Mouse (Mus musculus) layer of hippocampus, adult 2 months (tissue): ENCODE results near the gene Ubald2. TPM values are rescaled to one million over a fixed set of nuclear protein-coding genes. Genes with fewer than 3 reads are reported as not detected.
"Not testable (repeated sequence)": the region's sequence is repeated elsewhere in the genome, so short reads cannot be mapped to it uniquely, and the experiment has no call there.

Experiments used
- DNase-seq, 2 experiments: peaks; one replicate each; pipeline ENCODE4 v3.0.0; 2022; ENCODE audit warnings: low spot score in 2 of 2
- H3K27ac ChIP-seq: fragments of 200-600 bp; 2 replicates; pipeline ENCODE4 v1.8.1; 2022
- H3K4me3 ChIP-seq: fragments of 200-600 bp; 2 replicates; pipeline ENCODE4 v1.8.1; 2022; ENCODE audit warnings: mild to moderate bottlenecking
- CTCF ChIP-seq: fragments of 200-600 bp; conservative IDR thresholded peaks from 2 replicates; pipeline ENCODE4 v1.8.1; 2022; ENCODE audit warnings: antibody characterized with exemption, mild to moderate bottlenecking, moderate library complexity
- total RNA-seq, 2 experiments: library from RNA; stranded (reverse); gene quantifications; 2 replicates each; pipeline ENCODE4 v1.2.3; 2021

Ubald2 gene
- total RNA-seq, 2 experiments from 2014 or later = 32.5 to 41.9 TPM

DNA sequence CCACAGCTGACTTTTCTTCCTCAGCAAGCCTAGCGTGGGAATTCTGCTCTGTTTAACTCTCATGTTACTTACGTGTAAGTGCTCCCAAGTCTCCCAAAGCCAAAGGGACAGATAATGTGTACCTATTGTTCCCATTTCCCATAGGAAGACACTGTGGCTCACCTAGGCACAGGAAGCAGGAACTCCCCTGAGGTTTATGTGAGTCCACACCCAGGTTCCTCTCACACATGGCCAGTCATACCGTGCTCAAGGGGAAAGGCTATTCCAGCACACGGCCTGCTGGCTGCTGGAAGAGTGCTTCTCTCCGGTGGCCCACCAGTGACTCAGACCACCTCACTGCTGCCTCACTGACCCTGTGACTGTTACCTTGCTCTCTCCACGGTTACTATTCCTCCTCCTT is 12.8 kb upstream of the Ubald2 start:
- DNase-seq = no peak
- no peak overlapping the region for H3K4me3 ChIP-seq
- TF ChIP-seq CTCF = no peak
- no peak overlapping the region for H3K27ac ChIP-seq

DNA sequence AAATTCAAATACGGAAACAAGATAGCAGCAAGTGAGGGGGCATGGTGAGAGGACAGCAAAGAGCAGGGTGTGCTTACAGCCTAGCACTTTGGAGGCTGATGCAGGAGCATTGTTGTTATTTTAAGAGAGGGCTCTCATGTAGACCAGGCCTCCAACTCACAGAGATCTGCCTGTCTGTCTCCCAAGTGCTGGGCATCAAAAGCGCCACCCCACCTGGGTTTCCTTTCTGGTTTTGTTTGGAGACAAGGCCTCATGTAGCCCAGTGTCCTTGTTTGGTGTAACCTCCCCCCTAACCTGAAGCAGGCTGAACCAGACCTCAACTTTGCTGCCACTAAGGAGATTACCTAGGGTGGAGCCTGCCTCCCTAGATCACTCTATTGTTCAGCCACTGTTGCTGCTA is 11.3 kb upstream of the Ubald2 start:
- Histone ChIP-seq H3K4me3 (no peak overlapping the region), H3K27ac (no peak overlapping the region)
- DNase-seq = no peak
- TF ChIP-seq CTCF = no peak

DNA sequence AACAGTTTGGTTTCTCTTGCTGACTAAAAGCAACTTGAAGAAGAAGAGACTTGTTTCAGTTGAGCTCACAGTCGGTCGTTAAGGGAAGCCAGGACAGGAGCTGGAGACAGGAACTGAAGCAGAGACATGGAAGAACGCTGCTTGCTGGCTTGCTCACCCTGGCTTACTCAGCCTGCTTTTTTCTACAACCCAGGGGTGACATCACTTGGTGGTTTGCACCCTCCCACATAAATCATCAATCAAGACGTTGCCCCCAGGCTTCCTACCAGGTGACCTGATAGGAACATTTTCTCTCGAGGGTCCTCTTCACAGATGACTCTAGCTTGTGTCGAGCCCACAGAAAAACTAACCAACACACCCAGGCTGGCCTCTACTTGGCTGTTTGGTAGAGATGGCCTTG is 10.7 kb upstream of the Ubald2 start:
- no peak overlapping the region for H3K27ac ChIP-seq
- no peak for TF ChIP-seq CTCF
- H3K4me3 ChIP-seq = no peak overlapping the region
- no peak for DNase-seq

DNA sequence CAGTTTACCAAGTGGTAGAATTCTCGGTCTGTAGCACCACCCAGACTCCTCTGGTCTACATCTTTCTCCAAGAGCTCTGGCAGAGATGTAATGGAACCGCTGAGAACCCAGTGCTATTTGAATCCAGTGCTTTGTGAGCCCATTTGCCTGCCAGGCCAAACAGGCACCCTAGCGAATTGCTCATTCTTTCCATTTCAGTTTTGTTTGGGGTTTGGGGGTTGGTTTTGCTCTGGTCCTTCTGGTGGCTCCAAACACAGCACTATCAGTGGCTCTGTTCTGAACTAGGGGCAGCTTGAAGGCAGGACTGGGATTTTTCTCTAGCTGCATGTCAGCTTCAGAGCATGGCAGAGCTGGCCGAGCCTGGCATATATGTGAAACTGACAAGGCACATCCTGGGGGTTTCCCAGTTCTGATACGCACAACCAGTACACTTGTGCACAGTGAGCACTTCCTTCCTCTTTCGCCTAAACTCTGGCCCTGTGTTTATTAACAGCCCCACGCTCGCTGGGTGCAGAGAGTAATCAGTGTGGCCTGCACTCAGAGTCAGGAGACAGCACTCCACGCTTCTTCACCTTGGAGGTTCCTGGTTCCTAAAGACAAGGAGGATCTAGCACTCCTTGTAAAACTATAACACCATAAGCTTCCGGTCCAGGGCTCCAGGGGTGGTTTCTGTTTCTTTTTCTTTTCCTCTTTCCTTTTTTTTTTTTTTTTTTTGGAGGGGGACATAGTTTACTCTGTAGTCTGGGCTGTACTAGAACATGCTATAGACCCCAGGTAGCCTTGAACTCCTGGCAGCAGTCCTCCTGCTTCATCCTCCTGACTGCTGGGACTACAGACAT is 9.9 kb upstream of the Ubald2 start:
- DNase-seq = no peak
- TF ChIP-seq CTCF = no peak
- Histone ChIP-seq H3K4me3 (no peak overlapping the region), H3K27ac (no peak overlapping the region)

DNA sequence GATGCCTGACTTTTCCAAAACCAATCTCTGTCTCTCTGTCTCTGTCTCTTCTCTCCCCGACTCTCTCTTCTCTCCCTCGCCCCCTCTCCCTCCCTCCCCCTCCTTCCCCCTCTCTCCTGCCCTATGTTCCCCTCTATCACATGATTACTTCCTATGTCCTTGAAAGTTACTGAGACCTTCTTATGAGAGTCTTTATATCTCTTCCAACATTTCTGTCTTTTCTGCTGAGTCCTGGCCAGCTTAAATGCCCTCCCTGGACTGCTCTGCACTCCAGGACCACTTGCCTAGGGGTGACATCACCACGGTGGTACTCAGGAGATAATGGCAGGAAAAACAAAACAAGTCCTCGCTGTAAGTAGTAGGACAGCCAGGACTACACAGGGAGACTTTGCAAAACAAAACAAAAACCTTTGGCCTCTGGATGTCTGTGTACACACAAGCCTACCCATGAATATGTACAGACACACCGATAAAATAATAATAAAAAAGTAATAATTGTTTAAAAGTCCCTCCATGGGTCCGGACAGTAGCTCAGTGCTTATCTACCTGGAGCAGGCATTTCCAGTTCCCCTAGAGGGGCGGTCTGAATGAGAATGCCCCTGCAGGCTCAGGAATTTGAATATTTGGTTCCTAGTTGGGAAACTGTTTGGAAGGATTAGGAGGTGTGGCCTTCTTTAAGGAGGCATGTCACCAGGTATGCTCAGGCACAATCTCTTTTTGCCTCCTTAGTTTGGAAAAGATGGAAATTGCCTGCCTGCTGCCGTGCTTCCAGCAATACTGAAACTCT is 9.1 kb upstream of the Ubald2 start:
- no peak for TF ChIP-seq CTCF
- DNase-seq = no peak
- Histone ChIP-seq H3K27ac (no peak overlapping the region), H3K4me3 (no peak overlapping the region)

DNA sequence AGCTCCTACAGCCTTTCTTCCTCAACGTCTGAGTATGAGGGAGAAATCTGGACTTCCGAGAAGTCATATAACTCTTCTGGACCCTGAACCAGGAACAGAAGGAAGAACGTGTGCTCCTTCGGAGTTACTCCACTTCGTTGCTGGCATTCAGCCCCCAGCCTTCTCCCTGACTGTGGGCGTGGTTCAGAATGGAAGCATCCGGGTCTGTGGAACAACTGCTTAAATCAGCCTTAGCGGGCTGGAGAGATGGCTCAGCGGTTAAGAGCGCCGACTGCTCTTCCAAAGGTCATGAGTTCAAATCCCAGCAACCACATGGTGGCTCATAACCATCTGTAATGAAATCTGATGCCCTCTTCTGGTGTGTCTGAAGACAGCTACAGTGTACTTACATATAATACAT is 7.6 kb upstream of the Ubald2 start:
- not testable (repeated sequence) for H3K27ac ChIP-seq, DNase-seq, H3K4me3 ChIP-seq

DNA sequence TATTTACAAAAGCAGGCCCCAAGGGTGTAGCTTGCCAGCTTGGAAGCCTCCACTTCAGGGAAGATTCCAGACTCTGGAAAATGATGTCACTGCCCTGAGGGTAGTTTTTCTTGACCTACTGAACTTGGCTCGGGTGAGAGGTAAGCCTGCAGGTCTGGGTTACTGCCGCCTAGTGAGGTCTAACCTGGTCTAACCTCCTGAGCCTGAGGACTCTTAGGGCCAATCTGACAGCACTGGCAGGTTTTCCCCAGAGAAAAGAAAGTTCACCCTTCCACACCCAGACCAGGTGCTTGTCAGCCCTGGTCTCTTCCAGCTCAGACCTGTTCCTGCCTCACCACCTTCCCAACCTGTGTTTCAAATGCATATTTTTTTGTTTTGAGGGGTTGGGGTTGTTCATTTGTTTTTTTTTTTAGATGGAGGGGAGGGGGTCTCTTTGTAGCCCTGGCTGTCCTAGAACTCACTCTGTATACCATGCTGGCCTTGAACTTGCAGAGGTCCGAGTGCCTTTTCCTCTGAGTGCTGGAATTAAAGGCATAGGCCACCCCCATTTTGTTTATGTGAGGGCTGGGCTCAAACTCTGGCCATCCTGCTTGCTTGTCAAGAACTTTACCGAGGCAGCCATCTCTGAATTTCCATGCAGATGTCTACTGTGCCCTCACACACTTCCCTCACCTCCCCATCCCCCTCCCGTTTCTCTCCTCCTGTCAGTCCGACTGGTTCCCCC is 6.9 kb upstream of the Ubald2 start:
- Histone ChIP-seq H3K4me3 (no peak overlapping the region), H3K27ac (no peak overlapping the region)
- no peak for DNase-seq
- TF ChIP-seq CTCF = no peak

DNA sequence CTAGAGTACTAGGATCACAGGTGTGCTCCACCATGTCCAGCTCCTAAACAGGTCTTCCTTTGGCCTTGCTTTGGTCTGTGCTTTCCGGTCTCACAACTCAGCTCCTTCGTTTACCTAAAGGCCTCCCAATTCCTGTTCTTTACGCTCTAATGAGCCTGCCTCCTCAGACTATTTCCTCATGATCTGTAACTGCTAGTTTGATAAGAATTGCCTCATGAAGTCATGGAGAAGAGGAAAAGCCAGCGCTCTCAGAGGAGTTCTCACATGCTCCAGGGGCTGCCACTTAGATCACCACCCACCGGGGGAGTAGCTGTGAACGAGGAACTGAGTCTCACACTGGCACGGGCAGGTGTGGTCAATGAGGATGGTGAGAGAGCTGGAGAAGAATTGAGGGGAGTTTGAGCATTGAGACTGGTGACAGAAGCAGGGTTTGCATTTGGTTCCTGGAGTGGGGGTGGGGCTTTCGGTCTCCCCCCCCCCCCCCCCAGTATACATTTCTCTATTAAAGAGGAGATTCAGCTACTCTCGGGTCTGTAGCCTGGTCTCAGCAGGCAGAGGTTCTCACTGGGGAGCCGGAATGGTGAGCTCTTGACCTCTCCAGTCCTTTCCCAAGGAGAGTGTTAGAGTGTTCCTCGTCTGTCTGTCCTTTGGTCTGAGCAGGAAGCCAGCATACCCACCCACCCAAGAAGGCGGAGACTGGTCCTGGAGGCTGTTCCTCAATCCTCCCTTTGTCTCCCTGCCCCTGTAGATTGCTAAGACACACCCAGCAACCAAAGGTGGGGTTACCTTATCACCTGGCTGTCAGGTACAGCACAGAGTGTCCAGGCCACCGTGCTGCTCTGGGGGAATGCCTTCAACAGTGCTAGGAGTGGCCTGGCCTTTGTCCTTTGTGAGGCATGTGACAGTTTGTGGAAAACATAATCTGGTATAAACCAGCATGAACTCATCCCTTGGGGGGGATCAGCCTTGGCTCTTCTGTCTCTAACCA is 4.7 kb upstream of the Ubald2 start:
- DNase-seq = no peak
- no peak for TF ChIP-seq CTCF

DNA sequence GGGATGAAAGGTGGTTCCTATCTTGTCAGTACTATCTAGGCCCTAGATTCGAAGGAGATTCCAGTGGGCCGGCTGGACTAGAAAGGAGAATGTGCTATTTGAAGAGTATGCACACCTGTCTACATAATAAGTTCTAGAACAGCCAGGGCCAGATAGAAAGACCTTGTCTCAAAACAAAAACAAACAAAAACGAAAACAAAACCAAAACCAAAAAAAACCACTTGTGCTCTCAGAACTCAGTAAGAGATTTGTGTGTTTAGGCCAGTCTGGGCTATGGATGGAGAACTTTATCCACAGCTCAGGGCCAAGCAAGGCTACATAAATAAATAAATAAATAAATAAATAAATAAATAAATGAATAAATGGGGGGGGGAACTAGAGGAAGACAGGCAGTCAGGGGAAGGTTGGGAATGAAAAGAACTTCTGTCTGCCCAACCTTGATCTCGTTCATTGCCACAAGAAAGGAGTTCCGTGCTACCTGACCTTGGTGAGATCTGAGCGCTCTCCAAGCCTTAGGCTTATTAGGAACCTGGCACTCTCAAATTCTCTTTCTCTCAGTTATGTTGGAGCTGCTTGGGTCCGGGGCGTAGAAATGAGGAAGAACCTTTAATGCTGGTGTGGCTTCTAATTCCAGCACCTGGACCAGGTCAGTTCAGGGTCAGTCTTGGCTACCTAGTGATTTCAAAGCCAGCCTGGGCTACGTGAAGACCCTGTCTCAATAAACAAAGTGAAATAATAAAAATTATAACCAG is 3.9 kb upstream of the Ubald2 start:
- no peak for DNase-seq
- Histone ChIP-seq H3K27ac (no peak overlapping the region), H3K4me3 (no peak overlapping the region)
- TF ChIP-seq CTCF = no peak

More for the DNA sequence above, 4.7 kb upstream of the Ubald2 start:
- H3K4me3 ChIP-seq = no peak overlapping the region
- no peak overlapping the region for H3K27ac ChIP-seq

DNA sequence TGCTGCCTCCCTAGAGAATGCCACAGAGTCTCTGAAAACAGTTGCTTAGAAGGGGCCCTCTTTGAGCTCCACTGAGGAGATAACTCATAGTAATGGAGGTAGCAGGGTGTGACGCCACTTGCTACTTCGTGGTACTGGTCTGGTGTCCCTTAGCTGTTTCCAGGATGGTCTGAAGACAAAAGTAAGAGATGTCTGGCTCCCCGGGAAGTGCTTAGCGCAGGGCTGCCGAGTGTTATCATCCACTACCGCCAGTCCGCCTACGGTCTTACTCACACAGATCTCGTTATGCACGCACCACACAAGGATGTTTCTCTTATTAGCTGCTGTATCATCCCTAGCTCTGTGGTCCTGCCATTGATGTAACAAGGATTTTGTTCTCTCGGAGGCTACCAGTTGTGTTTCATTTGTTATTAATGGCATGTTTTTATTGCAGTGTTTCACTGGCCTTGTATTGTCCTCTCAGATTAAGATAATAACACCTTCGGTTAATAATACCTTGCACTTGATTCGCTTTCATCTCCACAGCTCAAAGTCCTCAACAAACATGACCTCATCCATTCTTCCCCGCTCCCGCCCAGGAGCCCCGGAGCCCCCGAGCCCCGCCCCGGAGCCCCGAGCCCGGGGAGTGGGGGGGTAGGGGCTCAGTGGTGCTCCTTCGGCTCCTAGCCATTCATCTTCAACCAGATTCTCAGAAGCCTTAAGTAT is 3.0 kb upstream of the Ubald2 start:
- DNase-seq = no peak
- Histone ChIP-seq H3K4me3 (no peak overlapping the region), H3K27ac (no peak overlapping the region)
- no peak for TF ChIP-seq CTCF
